Mouse (Mus musculus): ENCODE results near the gene Lrrc61. TPM values are rescaled to one million over a fixed set of nuclear protein-coding genes. Genes with fewer than 3 reads are reported as not detected.

The Lrrc61 gene
- polyA plus RNA-seq, 1 experiment, result 22.7 TPM

DNA sequence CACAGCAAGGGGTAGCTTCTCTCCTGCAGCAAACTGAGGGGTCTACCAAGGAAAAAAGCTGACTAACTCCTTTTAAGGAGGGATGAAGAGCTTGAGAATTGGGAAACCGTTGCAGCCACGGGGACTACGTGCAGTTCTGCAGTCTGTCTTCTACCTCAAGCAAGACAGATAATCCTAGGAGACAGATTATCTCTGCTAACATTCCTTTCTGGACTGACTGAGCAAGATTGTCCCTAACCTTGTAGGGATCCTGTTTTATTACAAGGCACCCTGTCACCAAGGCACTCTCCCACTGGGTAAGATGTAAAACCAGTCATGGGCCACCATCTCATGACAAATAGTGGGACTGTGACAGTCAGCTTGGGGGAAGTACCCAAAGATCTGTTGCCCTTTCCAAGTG, 26.7 kb downstream of the Lrrc61 start:
- Histone ChIP-seq H3K4me3 (ENCODE audit: insufficient read depth, low read length) (no peak overlapping the region), H3K4me1 (ENCODE audit: control insufficient read depth, insufficient read depth, low read length) (no peaks in the 10 kb centered on the region), H3K27ac (ENCODE audit: insufficient read depth, low read length) (no peak overlapping the region)
- no peak for TF ChIP-seq POLR2A (IDR thresholded peaks at IDR 0.05; ENCODE audit: extremely low read depth, insufficient read depth, low read length)

DNA sequence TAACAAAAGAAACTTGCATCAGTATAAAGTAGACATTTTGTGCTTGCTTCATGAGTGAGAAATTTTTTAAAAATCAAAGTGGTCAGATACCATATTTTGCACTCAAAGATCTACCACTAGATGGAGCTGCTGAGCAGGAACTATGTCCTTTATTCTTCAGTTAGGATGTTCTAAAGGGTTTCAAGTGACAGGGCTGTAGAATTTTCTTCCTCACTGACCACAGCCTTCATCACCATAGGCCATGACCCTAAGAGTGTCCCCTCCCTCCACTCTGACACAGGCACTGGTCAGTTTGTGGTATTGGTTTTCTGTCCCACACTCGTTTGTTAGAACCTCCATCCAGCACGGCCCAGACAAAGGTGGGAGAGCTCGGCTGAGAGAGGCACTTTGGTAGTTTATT, 27.4 kb downstream of the Lrrc61 start:
- Histone ChIP-seq H3K4me3 (ENCODE audit: insufficient read depth, low read length) (no peak overlapping the region), H3K27ac (ENCODE audit: insufficient read depth, low read length) (no peak overlapping the region)
- TF ChIP-seq CTCF (IDR thresholded peaks at IDR 0.05; ENCODE audit: extremely low read depth, insufficient read depth, low read length) (0 out of 2 replicates have a peak, but pooled peaks have one; percentile 14), POLR2A (IDR thresholded peaks at IDR 0.05; ENCODE audit: extremely low read depth, insufficient read depth, low read length) (no peak)

GRCm38 (mm10) chr6:48589194-48589750, 34.7 kb downstream of the Lrrc61 start, which contains the start of gene Gm45021:
Gm45021 (plus strand) TSS chr6:48589610.
- H3K4me1 ChIP-seq (ENCODE audit: control insufficient read depth, insufficient read depth, low read length), result no peaks in the 10 kb centered on the region; the same call in 1 of the 2 replicates
- no peak within 1 kb of the TSS; the same call in 1 of the 2 replicates for H3K27ac ChIP-seq (ENCODE audit: insufficient read depth, low read length)
- no peak within 1 kb of the TSS for H3K4me3 ChIP-seq (ENCODE audit: insufficient read depth, low read length)
- TF ChIP-seq POLR2A (IDR thresholded peaks at IDR 0.05; ENCODE audit: extremely low read depth, insufficient read depth, low read length) (no peak), CTCF (IDR thresholded peaks at IDR 0.05; ENCODE audit: extremely low read depth, insufficient read depth, low read length) (no peak)

More for the DNA sequence above, 27.4 kb downstream of the Lrrc61 start:
- H3K4me1 ChIP-seq (ENCODE audit: control insufficient read depth, insufficient read depth, low read length), result no peaks in the 10 kb centered on the region

GRCm38 (mm10) chr6:48591221-48591845, 36.7 kb downstream of the Lrrc61 start:
- Histone ChIP-seq H3K4me1 (ENCODE audit: control insufficient read depth, insufficient read depth, low read length) (peaks cover 2% of the 10 kb centered on the region; the same call in 1 of the 2 replicates), H3K4me3 (ENCODE audit: insufficient read depth, low read length) (no peak overlapping the region), H3K27ac (ENCODE audit: insufficient read depth, low read length) (no peak overlapping the region)
- TF ChIP-seq POLR2A (IDR thresholded peaks at IDR 0.05; ENCODE audit: extremely low read depth, insufficient read depth, low read length), result no peak
- TF ChIP-seq CTCF (IDR thresholded peaks at IDR 0.05; ENCODE audit: extremely low read depth, insufficient read depth, low read length), result no peak

DNA sequence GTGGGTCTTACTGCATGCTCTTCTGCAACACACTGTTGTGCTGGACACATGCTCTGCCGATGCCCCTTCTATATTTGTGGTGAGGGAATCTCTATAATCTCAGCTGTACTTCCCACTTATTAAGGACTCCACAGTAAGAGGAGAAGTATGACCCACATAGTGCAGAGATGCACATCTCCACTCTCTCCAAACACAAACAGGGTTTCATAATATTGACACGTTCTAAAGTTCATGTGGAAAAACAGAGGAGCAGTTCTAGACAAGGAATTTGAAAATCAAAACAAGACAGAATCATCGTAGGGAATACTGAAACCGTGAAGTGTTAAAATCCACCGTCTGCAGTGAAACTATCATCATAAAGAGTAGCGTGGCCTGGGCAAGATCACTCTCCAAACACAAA, 37.3 kb downstream of the Lrrc61 start:
- peaks cover 2% of the 10 kb centered on the region; the same call in 1 of the 2 replicates for H3K4me1 ChIP-seq (ENCODE audit: control insufficient read depth, insufficient read depth, low read length)
- H3K4me3 ChIP-seq (ENCODE audit: insufficient read depth, low read length), result no peak overlapping the region
- no peak overlapping the region for H3K27ac ChIP-seq (ENCODE audit: insufficient read depth, low read length)
- TF ChIP-seq POLR2A (IDR thresholded peaks at IDR 0.05; ENCODE audit: extremely low read depth, insufficient read depth, low read length), result no peak
- no peak for TF ChIP-seq CTCF (IDR thresholded peaks at IDR 0.05; ENCODE audit: extremely low read depth, insufficient read depth, low read length)

GRCm38 (mm10) chr6:48593158-48594042, 38.8 kb downstream of the Lrrc61 start, which contains the start of the genes Repin1 and Gm44965:
Repin1 (plus strand) TSS chr6:48593883.
Gm44965 (plus strand) TSS chr6:48593941.
- peak within 1 kb of the TSS; percentile 99 for H3K27ac ChIP-seq (ENCODE audit: insufficient read depth, low read length)
- no peak for TF ChIP-seq CTCF (IDR thresholded peaks at IDR 0.05; ENCODE audit: extremely low read depth, insufficient read depth, low read length)
- 0 out of 2 replicates have a peak, but pooled peaks have one; percentile 10 for TF ChIP-seq POLR2A (IDR thresholded peaks at IDR 0.05; ENCODE audit: extremely low read depth, insufficient read depth, low read length)
- peaks cover 2% of the 10 kb centered on the region; the same call in 1 of the 2 replicates for H3K4me1 ChIP-seq (ENCODE audit: control insufficient read depth, insufficient read depth, low read length)
- H3K4me3 ChIP-seq (ENCODE audit: insufficient read depth, low read length), result peak within 1 kb of the TSS; percentile 65

GRCm38 (mm10) chr6:48594043-48594738, 39.6 kb downstream of the Lrrc61 start:
- peak overlapping the region; percentile 65 for H3K4me3 ChIP-seq (ENCODE audit: insufficient read depth, low read length)
- TF ChIP-seq POLR2A (IDR thresholded peaks at IDR 0.05; ENCODE audit: extremely low read depth, insufficient read depth, low read length) (peak; percentile 58; the same call in 1 of the 2 replicates), CTCF (IDR thresholded peaks at IDR 0.05; ENCODE audit: extremely low read depth, insufficient read depth, low read length) (no peak)
- H3K4me1 ChIP-seq (ENCODE audit: control insufficient read depth, insufficient read depth, low read length), result peaks cover 2% of the 10 kb centered on the region; the same call in 1 of the 2 replicates
- H3K27ac ChIP-seq (ENCODE audit: insufficient read depth, low read length), result peak overlapping the region; percentile 99

- Histone ChIP-seq H3K4me1 (ENCODE audit: control insufficient read depth, insufficient read depth, low read length) (peaks cover 2% of the 10 kb centered on the region; the same call in 1 of the 2 replicates), H3K27ac (ENCODE audit: insufficient read depth, low read length) (no peak overlapping the region), H3K4me3 (ENCODE audit: insufficient read depth, low read length) (peak overlapping the region; percentile 65; the same call in 1 of the 2 replicates)
- TF ChIP-seq POLR2A (IDR thresholded peaks at IDR 0.05; ENCODE audit: extremely low read depth, insufficient read depth, low read length) (no peak), CTCF (IDR thresholded peaks at IDR 0.05; ENCODE audit: extremely low read depth, insufficient read depth, low read length) (no peak)
Observed at GRCm38 (mm10) chr6:48595278-48595677, 40.7 kb downstream of the Lrrc61 start.

Data from cortical plate, adult 2 months (tissue).